Mouse (Mus musculus): ENCODE results near the gene Sgo2a. TPM values are rescaled to one million over a fixed set of nuclear protein-coding genes. Genes with fewer than 3 reads are reported as not detected.

Gene Sgo2a
- polyA plus RNA-seq (2012; fragmentation: generic; extraction: Trizol), result 4.3 TPM
- long read RNA-seq, experiment 1, partial matches to known transcripts, result 13 of 14 reads
- long read RNA-seq, experiment 1, other reads (novel, unspliced or antisense), result 1 of 14 reads
- long read RNA-seq, experiment 2, full-length matches to known transcripts, result 22 of 210 reads
- long read RNA-seq, experiment 2, partial matches to known transcripts, result 173 of 210 reads
- long read RNA-seq, experiment 2, other reads (novel, unspliced or antisense), result 15 of 210 reads

GRCm38 (mm10) chr1:57995432-57996132, at the start of gene Sgo2a:
Gene Sgo2a (plus strand): TSS chr1:57995971.
- peak within 1 kb of the TSS; percentile 74 for H3K4me3 ChIP-seq (ENCODE audit: insufficient read depth, poor library complexity, severe bottlenecking)
- H3K79me2 ChIP-seq (ENCODE audit: control insufficient read depth, insufficient read depth), result peaks cover 48% of the 10 kb centered on the region
- peak within 1 kb of the TSS; percentile 94 for H3ac ChIP-seq (ENCODE audit: control insufficient read depth, insufficient read length, low read depth)
- peaks cover 37% of the 10 kb centered on the region for H3K79me3 ChIP-seq (ENCODE audit: low read depth)
- peaks cover 26% of the 10 kb centered on the region for H3K36me3 ChIP-seq (ENCODE audit: control insufficient read depth, insufficient read depth)
- no peaks in the 10 kb centered on the region for H3K27me3 ChIP-seq (ENCODE audit: control insufficient read depth, insufficient read depth, insufficient read length)
- TF ChIP-seq MYOG (IDR thresholded peaks at IDR 0.05; ENCODE audit: control insufficient read depth, extremely low read depth, insufficient read length), result no peak
- TF ChIP-seq FOSL1 (IDR thresholded peaks at IDR 0.05; ENCODE audit: insufficient read depth, low read length, poor library complexity, severe bottlenecking), result no peak
- no peak for TF ChIP-seq CTCF (IDR thresholded peaks at IDR 0.05; ENCODE audit: control insufficient read depth, insufficient read depth, insufficient read length)
- no peak for TF ChIP-seq USF1 (IDR thresholded peaks at IDR 0.05; ENCODE audit: low read depth)
- TF ChIP-seq CEBPB (IDR thresholded peaks at IDR 0.05; ENCODE audit: low read depth), result no peak
- no peak for TF ChIP-seq MYOD1 (IDR thresholded peaks at IDR 0.05; ENCODE audit: control insufficient read depth, insufficient read length, low read depth)
- no peak for TF ChIP-seq MAX (IDR thresholded peaks at IDR 0.05)

GRCm38 (mm10) chr1:57947552-57948347, 48.0 kb upstream of the Sgo2a start:
- no peaks in the 10 kb centered on the region for H3K36me3 ChIP-seq (ENCODE audit: control insufficient read depth, insufficient read depth)
- H3ac ChIP-seq (ENCODE audit: control insufficient read depth, insufficient read length, low read depth), result no peak overlapping the region
- no peak for TF ChIP-seq MYOD1 (IDR thresholded peaks at IDR 0.05; ENCODE audit: control insufficient read depth, insufficient read length, low read depth)
- TF ChIP-seq MAX (IDR thresholded peaks at IDR 0.05), result no peak
- TF ChIP-seq CTCF (IDR thresholded peaks at IDR 0.05; ENCODE audit: control insufficient read depth, insufficient read depth, insufficient read length), result no peak
- no peak for TF ChIP-seq CEBPB (IDR thresholded peaks at IDR 0.05; ENCODE audit: low read depth)
- TF ChIP-seq FOSL1 (IDR thresholded peaks at IDR 0.05; ENCODE audit: insufficient read depth, low read length, poor library complexity, severe bottlenecking), result no peak
- no peak for TF ChIP-seq MYOG (IDR thresholded peaks at IDR 0.05; ENCODE audit: control insufficient read depth, extremely low read depth, insufficient read length)
- no peak for TF ChIP-seq USF1 (IDR thresholded peaks at IDR 0.05; ENCODE audit: low read depth)
- H3K79me2 ChIP-seq (ENCODE audit: control insufficient read depth, insufficient read depth), result no peaks in the 10 kb centered on the region
- H3K27me3 ChIP-seq (ENCODE audit: control insufficient read depth, insufficient read depth, insufficient read length), result no peaks in the 10 kb centered on the region
- no peaks in the 10 kb centered on the region for H3K79me3 ChIP-seq (ENCODE audit: low read depth)
- no peak overlapping the region for H3K4me3 ChIP-seq (ENCODE audit: insufficient read depth, poor library complexity, severe bottlenecking)

GRCm38 (mm10) chr1:57949195-57949594, 46.6 kb upstream of the Sgo2a start:
- H3K36me3 ChIP-seq (ENCODE audit: control insufficient read depth, insufficient read depth), result no peaks in the 10 kb centered on the region
- H3K4me3 ChIP-seq (ENCODE audit: insufficient read depth, poor library complexity, severe bottlenecking), result no peak overlapping the region
- no peak overlapping the region for H3ac ChIP-seq (ENCODE audit: control insufficient read depth, insufficient read length, low read depth)
- H3K79me2 ChIP-seq (ENCODE audit: control insufficient read depth, insufficient read depth), result no peaks in the 10 kb centered on the region
- no peaks in the 10 kb centered on the region for H3K79me3 ChIP-seq (ENCODE audit: low read depth)
- TF ChIP-seq MAX (IDR thresholded peaks at IDR 0.05) (no peak), USF1 (IDR thresholded peaks at IDR 0.05; ENCODE audit: low read depth) (no peak), MYOD1 (IDR thresholded peaks at IDR 0.05; ENCODE audit: control insufficient read depth, insufficient read length, low read depth) (no peak)
- no peaks in the 10 kb centered on the region for H3K27me3 ChIP-seq (ENCODE audit: control insufficient read depth, insufficient read depth, insufficient read length)

DNA sequence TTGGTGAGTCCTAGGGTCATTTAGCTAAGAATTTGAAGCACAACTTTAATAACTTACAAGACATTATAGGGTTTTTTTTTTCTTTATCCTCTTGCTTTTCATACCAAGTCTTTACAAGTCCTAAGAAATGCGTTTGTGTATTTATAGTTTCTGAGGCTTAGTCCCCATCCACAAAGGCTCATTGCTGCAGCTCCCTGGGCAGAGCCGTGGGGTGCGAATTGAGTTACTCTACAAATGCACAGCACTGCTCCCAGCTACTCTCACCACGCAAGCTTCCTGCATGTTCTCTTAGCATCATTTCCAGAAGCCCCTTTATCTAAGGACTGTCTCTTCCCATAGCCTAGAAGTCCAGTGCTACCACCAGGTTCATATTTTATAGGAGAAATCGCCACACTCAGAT, 46.1 kb upstream of the Sgo2a start:
- Histone ChIP-seq H3K79me2 (ENCODE audit: control insufficient read depth, insufficient read depth) (no peaks in the 10 kb centered on the region), H3K4me3 (ENCODE audit: insufficient read depth, poor library complexity, severe bottlenecking) (no peak overlapping the region), H3K79me3 (ENCODE audit: low read depth) (no peaks in the 10 kb centered on the region), H3K27me3 (ENCODE audit: control insufficient read depth, insufficient read depth, insufficient read length) (no peaks in the 10 kb centered on the region), H3ac (ENCODE audit: control insufficient read depth, insufficient read length, low read depth) (no peak overlapping the region), H3K36me3 (ENCODE audit: control insufficient read depth, insufficient read depth) (peaks cover 4% of the 10 kb centered on the region)
- TF ChIP-seq FOSL1 (IDR thresholded peaks at IDR 0.05; ENCODE audit: insufficient read depth, low read length, poor library complexity, severe bottlenecking) (no peak), CEBPB (IDR thresholded peaks at IDR 0.05; ENCODE audit: low read depth) (no peak), CTCF (IDR thresholded peaks at IDR 0.05; ENCODE audit: control insufficient read depth, insufficient read depth, insufficient read length) (no peak), MYOD1 (IDR thresholded peaks at IDR 0.05; ENCODE audit: control insufficient read depth, insufficient read length, low read depth) (no peak), MYOG (IDR thresholded peaks at IDR 0.05; ENCODE audit: control insufficient read depth, extremely low read depth, insufficient read length) (no peak), USF1 (IDR thresholded peaks at IDR 0.05; ENCODE audit: low read depth) (no peak), MAX (IDR thresholded peaks at IDR 0.05) (no peak)

DNA sequence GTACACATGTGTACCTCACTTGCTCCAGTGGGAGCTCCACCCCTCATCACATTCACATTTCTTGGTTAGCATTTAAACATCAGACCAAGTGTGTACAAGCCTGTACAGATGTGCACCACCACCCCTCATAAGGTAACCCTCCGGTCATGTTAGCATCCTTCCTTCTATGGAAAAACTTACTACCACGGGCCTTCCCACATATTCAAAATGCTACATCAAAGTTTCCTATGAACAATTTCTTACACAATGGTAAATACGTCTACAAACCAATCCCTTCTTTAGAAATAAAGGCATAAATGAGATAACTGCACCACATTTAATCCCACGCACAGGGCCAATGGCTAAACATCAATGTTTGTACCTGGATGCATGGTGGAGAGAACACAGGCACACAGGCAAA, 43.3 kb upstream of the Sgo2a start:
- peaks cover 7% of the 10 kb centered on the region for H3K36me3 ChIP-seq (ENCODE audit: control insufficient read depth, insufficient read depth)
- TF ChIP-seq CEBPB (IDR thresholded peaks at IDR 0.05; ENCODE audit: low read depth) (no peak), CTCF (IDR thresholded peaks at IDR 0.05; ENCODE audit: control insufficient read depth, insufficient read depth, insufficient read length) (no peak), USF1 (IDR thresholded peaks at IDR 0.05; ENCODE audit: low read depth) (no peak), MAX (IDR thresholded peaks at IDR 0.05) (no peak), MYOD1 (IDR thresholded peaks at IDR 0.05; ENCODE audit: control insufficient read depth, insufficient read length, low read depth) (no peak), MYOG (IDR thresholded peaks at IDR 0.05; ENCODE audit: control insufficient read depth, extremely low read depth, insufficient read length) (no peak), FOSL1 (IDR thresholded peaks at IDR 0.05; ENCODE audit: insufficient read depth, low read length, poor library complexity, severe bottlenecking) (no peak)
- no peaks in the 10 kb centered on the region for H3K79me2 ChIP-seq (ENCODE audit: control insufficient read depth, insufficient read depth)
- H3K79me3 ChIP-seq (ENCODE audit: low read depth), result no peaks in the 10 kb centered on the region
- H3ac ChIP-seq (ENCODE audit: control insufficient read depth, insufficient read length, low read depth), result no peak overlapping the region
- no peak overlapping the region for H3K4me3 ChIP-seq (ENCODE audit: insufficient read depth, poor library complexity, severe bottlenecking)
- no peaks in the 10 kb centered on the region for H3K27me3 ChIP-seq (ENCODE audit: control insufficient read depth, insufficient read depth, insufficient read length)

All from C2C12 (cell line).